Mouse (Mus musculus) cerebellum, adult 11-12 months (tissue): ENCODE measurements around the gene Slc17a9.
A peak's percentile ranks its signal among the peaks of the same experiment; 100 is the strongest.

ENCODE experiments used
- DNase-seq: peaks from one replicate; pipeline ENCODE4 v3.0.0; 2022

The Slc17a9 gene

DNA sequence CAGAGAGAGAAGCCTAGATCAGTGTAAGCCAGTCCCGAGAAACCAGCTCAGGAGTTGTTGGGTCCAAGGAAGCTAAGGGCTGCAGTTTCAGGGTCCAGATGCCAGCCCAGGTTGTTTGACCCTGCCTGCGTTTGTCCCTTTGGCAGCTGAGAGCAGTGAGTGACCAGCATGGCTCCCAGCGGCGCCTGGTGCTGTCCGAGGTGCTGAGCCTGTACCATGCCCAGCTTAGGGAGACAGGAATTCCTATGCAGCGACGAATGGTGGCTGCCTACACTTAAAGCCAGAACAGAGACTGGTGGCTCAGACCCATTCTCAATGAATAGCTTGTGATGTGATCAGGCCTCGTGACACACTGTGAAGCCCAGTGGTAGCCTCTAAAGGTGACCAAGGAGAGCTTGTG is 30.8 kb downstream of the Slc17a9 start:
- DNase-seq = no peak

GRCm38 (mm10) chr2:180756786-180757185 is 31.7 kb downstream of the Slc17a9 start:
- DNase-seq = no peak

DNA sequence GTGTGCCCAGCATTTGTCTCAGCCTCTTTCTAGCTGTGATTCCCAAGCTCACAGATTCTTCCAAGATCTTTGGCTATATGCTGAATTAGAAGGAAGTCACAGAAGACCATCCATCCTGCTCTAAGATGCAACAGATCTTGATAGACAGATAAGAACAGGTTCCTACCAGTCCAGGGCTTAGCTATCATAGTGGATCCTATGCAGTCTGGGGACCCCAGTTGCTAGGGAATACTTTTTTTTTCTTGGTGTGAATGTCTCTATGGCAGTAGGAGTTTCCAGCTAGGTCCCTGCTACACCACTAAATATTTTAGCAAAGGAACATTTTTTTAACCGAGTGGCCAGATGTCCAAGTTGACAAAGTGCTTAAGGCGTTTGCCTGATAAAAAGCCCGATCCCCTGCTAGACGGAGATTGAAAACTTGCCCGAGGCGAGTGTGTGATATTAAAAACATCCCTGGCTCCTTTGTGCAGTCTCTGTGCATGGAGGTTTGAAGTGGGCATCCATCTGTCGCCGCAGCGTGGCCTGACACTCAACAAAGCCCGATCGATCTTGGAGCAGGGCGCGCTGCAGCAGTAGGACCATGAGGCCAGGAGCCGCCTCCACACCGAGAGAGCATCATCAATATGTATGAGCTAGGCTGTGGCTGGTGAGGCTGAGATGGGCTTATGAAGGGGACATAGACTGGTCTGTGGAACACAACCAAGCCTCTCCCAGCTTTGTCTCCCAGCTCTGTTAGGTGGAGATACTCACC is 33.6 kb downstream of the Slc17a9 start:
- no peak for DNase-seq

DNA sequence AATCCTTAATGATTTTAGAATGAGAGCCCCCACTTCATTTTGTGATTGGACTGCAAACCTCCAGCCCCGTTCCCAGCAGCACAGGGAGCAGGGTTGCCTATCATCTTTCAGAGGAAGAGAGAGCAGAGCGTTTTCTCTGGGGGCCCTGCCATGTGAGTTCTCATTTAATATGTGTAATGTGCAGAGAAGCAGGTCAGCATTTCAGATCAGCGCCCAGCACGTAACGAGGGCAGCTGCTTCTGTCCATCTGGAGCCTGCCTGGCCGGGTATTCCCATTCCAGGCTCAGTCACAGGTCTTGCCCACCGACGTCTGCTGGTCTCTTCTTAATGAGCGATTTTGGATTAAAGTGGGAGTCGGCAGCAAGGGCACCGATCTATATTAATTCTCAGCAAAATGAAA is 39.9 kb downstream of the Slc17a9 start:
- DNase-seq = peak; percentile 10

GRCm38 (mm10) chr2:180765713-180766112 is 40.6 kb downstream of the Slc17a9 start:
- DNase-seq = no peak

DNA sequence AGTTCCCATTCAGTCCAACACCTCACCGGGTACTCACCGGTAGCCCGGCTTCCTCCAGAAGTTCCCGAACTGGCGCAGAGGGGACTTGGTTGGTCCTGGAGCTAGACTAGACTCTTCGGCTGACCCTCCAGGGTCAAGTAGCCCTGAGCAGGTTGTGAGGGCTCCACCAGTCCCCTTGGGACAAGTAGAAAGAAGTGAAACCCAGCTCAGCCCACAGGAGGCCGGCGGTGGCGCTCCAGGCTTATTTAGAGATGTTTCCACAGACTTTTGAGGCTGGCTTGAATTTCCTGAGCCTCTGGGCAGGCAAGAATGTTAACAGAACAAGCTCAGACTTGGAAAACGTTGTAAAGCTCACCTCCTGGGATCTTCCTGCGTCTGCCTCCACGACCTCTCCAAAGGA is 50.2 kb downstream of the Slc17a9 start:
- DNase-seq = no peak

- DNase-seq = no peak
Observed at GRCm38 (mm10) chr2:180775641-180776040, 50.6 kb downstream of the Slc17a9 start.

DNA sequence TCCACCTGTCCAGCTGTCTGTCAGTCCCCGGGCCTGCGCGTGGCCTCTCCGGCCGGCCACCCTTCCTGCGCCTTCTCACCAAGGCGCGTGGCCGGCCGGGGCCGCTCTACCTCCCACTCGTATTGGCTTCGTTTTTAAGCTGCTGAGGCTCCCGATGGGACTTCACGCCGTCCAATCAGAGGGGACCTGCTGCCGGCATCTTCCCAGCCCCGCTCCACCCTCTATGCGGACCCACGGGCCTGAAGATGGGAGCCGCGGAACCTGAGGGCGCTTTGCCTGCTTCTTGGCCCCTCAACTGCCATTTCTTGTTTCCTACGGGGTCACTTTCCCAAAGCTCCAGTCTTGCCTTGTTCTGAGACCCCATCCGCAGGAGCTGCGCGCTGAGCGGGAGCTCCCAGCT is 51.7 kb downstream of the Slc17a9 start, which contains the start of gene Bhlhe23:
TSS of gene Bhlhe23 (minus strand) at position 108 of the 400 bp plus-strand sequence.
- DNase-seq = no peak

DNA sequence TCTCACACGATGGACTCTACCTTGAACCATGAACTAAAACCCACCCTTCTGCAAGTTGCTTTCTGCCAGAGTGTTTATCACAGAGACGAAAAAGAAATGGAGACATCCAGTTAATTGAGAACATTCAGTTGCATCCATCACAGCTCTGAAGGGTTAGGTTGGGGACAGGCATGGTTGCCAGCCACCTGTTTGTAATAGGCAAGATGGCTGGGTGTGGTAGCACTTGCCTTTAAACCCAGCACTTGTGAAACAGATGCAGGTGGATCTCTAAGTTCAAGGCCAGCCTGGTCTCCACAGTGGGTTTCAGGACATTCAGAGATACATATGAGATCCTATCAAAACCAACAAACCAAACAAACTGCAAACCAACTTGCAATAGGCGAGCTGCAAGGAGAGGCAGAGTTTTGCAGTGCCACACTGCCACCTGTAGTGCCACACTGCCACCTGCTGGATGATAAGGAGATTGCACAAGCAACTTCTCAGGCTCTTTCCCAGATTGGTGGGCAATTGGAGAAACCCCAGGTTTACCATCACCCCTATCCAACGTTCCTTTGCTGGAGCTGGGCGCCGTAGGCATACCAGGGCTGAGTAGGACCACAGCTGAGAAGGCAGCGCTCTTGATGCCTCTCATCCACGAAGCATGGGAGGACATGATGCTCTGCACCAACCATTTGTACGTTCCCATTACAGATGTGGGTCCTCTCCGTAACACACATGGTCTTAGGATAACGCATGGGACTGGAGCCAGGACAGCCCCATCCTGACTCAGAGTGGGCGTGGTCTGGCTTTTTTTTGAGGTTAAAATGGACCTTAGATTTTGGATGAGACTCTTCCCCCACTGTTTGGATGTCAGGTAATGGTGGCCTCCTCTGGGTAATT is 54.4 kb downstream of the Slc17a9 start:
- DNase-seq = no peak

DNA sequence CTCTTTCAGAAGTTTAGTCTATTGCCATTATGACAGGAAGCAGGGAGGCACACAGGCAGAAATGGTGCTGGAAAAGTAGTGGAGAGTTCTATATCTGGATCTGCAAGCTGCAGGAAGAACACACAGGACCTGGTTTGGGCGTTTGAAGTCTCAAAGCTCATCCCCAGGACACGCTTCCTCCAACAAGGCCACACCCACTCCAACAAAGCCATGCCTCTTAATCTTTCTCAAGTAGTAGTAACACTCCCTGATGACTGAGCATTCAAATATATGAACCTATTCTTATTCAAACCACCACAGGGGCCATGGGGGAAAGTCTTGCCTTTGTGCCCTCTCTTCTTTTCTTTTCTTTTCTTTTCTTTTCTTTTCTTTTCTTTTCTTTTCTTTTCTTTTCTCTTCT is 55.2 kb downstream of the Slc17a9 start:
- DNase-seq = no peak

DNA sequence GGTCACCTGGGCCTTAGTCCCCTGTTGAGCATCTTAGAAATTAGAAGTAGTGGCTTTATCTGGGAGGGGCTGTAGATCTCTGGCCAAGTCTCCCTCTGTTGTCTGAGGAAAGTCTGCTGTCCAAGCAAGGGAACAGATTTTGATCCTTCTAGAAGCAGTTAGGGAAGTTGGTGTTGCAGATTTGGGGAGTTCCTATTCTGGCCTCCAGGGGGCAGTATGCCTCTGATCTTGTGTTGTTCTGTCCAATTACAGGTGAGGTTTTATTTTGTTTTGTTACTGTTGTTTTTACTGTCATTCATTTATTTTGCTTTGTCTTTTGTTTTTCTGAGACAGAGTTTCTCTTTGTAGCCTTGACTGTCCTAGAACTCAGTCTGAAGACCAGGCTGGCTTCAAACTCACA is 61.7 kb downstream of the Slc17a9 start:
- DNase-seq = no peak

GRCm38 (mm10) chr2:180787566-180788232 is 62.6 kb downstream of the Slc17a9 start:
- no peak for DNase-seq

DNA sequence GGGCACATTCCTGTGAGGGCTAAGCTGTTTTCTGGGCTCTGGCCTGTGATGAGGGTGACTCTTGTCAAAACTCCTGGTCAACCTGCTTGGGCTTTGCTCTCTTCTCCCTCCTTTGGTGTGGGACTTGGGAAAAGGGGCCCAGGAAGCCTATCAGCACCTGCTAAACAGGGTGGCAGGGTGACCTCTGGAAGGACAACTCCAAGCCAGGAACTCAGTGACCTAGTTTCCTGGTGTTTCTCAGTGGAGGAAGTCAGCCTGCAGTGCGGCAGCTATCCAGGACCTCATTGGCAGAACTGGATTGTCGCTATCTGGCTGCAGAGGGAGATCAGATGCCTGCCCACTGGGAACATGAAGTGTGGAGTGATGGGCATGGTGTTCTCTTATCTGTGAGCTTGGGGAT is 63.3 kb downstream of the Slc17a9 start:
- DNase-seq = peak; percentile 76

GRCm38 (mm10) chr2:180788843-180789242 is 63.8 kb downstream of the Slc17a9 start:
- DNase-seq = peak; percentile 84

DNA sequence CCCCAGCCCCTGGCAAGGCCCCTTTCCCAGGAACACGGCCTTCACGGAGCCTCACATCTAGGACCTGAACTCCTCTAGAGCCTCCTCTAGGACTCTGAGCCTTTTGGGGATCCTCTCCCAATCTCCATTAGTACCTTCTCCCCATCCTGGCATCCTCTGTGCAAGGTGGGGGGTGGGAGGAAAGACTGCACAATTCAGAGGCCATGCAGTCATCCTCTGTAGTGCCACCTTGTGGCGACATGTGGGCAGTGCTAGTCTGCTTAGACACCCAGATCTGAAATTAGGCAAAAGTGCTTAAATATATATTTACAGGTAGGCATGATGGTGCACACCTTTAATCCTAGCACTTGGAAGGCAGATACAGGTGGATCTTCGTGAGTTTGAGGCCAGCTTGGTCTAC is 66.6 kb downstream of the Slc17a9 start:
- peak; percentile 70 for DNase-seq
